Mouse (Mus musculus): ENCODE measurements around the gene Tacc2. TPM values are rescaled to one million over a fixed set of nuclear protein-coding genes. Genes with fewer than 3 reads are reported as not detected.

Gene Tacc2
- polyA plus RNA-seq, 1 experiment from 2014 or later: 58.9 TPM

DNA sequence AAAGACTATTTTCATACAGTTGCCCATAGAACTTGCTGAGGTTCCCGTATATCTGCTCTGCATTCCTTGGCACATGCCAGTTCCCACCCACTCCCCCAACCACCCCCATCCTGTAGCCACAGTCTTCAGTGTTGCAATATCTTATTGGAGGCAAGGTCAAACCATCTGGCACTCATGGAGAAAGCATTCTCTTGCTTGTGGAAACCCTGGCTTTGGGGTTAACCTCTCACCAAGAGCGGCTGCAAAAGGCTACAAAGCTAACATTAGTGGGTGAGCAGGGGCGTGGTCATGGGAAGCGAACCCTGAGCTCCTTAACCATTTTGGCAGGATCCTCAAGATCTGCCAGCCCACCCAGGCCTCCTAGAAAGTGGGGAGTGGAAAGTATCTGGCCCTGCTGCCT is 59.7 kb downstream of the Tacc2 start:
- no peak for ATAC-seq (ENCODE audit: low FRiP score)
- no peak overlapping the region for H3K27ac ChIP-seq (replicated peaks)
- H3K4me1 ChIP-seq: peaks cover 5% of the 10 kb centered on the region
- H3K9me3 ChIP-seq (replicated peaks): no peaks in the 10 kb centered on the region
- H3K4me3 ChIP-seq (replicated peaks): no peak overlapping the region
- no peaks in the 10 kb centered on the region for H3K27me3 ChIP-seq (replicated peaks)
- H3K4me2 ChIP-seq: no peak overlapping the region
- H3K36me3 ChIP-seq: no peaks in the 10 kb centered on the region
- 88% methylated on average over 4 of the region's 4 CpGs for WGBS
- H3K9ac ChIP-seq (replicated peaks): no peak overlapping the region

DNA sequence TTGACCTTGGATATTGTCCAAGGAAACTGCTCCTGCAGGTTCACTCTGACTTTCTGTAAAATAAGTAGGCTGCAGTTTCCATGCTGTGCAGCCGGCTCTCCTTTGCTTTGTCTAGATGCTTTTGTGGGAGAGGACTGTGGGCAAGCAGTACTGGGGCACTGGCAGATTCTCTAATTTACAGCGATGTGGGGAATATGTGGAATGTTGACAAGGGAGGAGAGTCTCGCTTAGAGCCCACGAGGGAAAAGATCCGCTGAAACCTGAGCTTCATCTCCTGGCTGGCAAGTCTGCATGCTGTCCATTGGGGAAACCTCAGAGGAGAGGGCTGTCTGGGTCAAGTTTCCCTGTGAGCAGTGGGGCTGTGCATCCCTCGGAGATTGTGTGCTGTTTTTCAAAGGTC is 60.6 kb downstream of the Tacc2 start:
- no peak overlapping the region for H3K4me2 ChIP-seq
- H3K9me3 ChIP-seq (replicated peaks): no peaks in the 10 kb centered on the region
- H3K27ac ChIP-seq (replicated peaks): no peak overlapping the region
- no peak for ATAC-seq (ENCODE audit: low FRiP score)
- H3K4me3 ChIP-seq (replicated peaks): no peak overlapping the region
- H3K27me3 ChIP-seq (replicated peaks): no peaks in the 10 kb centered on the region
- 35% methylated on average over 6 of the region's 6 CpGs for WGBS
- H3K36me3 ChIP-seq: no peaks in the 10 kb centered on the region
- H3K9ac ChIP-seq (replicated peaks): no peak overlapping the region
- H3K4me1 ChIP-seq: peaks cover 5% of the 10 kb centered on the region

DNA sequence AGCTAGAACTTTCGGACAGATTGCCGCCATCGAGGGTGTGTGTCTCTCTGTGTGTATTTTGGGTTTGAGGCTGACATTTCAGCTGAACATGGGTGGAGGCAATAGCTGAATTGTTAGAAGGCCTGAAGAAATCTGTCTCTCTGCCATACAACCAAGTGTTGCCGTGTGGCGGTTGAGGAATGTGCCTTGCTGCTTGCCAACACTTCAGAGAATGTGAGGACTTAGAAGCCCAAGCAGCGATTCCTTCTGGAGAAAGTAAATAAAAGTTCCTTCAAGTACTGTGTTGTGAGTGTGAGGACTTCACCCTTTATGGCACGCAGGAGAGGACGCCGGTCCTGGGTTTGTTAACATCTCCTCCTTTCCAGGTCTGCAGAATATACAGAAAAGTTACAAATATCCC is 63.4 kb downstream of the Tacc2 start:
- no peak for ATAC-seq (ENCODE audit: low FRiP score)
- H3K4me1 ChIP-seq: peaks cover 9% of the 10 kb centered on the region
- 0 out of 2 replicates have a peak, but pooled peaks cover 2% of the 10 kb centered on the region for H3K27me3 ChIP-seq (replicated peaks)
- no peaks in the 10 kb centered on the region for H3K9me3 ChIP-seq (replicated peaks)
- H3K36me3 ChIP-seq: no peaks in the 10 kb centered on the region
- no peak overlapping the region for H3K4me3 ChIP-seq (replicated peaks)
- no peak overlapping the region for H3K9ac ChIP-seq (replicated peaks)
- no peak overlapping the region for H3K4me2 ChIP-seq
- no peak overlapping the region for H3K27ac ChIP-seq (replicated peaks)
- 84% methylated on average over 9 of the region's 9 CpGs for WGBS

DNA sequence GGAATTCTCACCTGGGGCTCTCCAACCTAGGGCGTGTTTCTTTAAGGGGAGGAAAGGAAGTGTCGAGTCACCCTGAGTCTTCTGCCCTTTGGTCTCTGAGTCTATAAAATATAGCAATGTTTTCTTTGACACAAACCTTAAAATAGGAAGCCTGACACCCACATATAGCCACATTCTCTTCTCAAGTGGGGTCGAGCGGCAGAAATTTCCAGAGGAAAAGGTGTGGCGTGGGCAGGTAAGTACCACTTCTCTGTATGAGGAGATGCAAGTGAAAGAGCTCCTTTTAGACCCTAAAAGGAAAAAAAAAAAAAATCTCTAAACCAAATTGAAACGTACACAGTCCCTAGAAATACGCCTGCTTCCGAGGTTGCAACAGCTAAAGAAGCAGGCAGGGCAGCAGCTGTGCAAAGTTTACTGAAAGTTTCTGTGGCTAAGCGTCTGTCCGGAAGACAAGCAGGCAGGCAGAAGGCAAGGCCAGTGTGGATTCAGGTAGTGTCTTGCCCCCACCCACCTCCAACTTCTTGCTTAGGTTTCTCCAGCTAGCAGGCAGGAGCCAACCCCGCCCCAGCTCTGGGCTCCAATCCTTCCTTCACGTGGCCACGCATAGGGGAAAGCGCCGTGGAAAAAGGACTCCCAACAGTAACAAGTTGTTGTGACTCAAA is 68.2 kb downstream of the Tacc2 start:
- H3K27ac ChIP-seq (replicated peaks): peak overlapping the region; percentile 74
- peak overlapping the region; percentile 99 for H3K4me2 ChIP-seq
- H3K4me3 ChIP-seq (replicated peaks): peak overlapping the region; percentile 51
- no peaks in the 10 kb centered on the region for H3K36me3 ChIP-seq
- WGBS: 18% methylated on average over 15 of the region's 15 CpGs
- no peaks in the 10 kb centered on the region for H3K9me3 ChIP-seq (replicated peaks)
- ATAC-seq (ENCODE audit: low FRiP score): no peak
- peaks cover 19% of the 10 kb centered on the region for H3K4me1 ChIP-seq
- 0 out of 2 replicates have a peak, but pooled peaks cover 5% of the 10 kb centered on the region for H3K27me3 ChIP-seq (replicated peaks)
- H3K9ac ChIP-seq (replicated peaks): peak overlapping the region; percentile 41

DNA sequence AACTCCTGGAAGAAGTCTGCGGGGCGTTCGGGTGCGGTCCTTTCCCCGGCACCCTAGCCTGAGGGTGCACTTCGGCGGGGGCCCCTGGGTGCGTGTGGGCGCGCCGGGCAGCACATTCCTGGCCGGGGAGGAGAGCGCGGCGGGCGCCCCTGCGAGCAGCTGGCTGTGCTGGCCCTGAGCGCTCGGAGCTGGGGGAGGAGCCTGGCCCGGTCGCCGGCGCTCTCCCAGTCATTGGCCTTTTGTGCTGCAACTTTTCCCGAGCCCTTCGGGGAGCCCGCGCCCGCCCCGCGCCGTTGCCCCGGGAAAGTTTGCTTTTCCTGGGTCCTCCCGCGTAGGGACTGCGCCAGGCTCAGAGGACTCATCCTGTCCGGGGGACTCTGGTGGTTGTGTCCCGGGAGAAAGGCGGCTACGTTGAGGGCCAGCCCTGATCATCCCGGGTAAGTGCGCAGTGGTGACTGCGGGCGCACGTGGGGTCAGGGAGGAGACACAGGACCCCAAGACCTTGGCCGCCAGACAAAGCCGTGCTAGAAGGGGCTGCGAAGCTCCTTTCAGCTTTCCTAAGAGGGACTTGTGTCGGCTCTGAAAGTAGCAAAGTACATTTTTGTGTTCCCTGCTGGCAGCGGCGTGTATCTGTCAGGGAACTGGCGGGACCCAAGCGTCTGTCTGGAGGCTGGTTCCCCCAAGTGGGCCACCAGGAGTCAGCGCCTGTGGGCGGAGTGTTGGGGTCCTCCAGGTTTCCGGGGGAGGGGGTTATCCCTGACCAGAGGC is 68.9 kb downstream of the Tacc2 start:
- peak; percentile 83 for ATAC-seq (ENCODE audit: low FRiP score)
- WGBS: 0% methylated on average over 54 of the region's 55 CpGs

DNA sequence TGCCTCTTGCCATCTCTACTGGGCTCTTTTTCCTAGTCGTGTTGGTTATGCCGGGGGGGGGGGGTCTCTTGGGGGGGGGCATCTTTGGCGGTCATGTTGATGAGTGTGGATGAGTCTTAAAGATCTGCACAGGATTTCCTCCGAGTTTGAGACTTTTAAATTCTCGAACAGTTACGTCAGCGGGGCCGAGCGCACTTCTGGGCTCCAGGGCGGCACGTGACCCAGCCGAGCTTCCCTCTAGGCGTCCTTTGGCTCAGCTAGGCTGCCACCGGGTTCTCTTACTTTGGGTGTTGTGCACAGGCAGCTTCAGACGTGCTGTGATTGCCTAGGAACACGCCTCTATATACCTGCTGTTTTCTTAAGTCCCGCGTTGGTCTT is 69.5 kb downstream of the Tacc2 start:
- Histone ChIP-seq H3K4me3 (replicated peaks) (peak overlapping the region; percentile 51), H3K27me3 (replicated peaks) (0 out of 2 replicates have a peak, but pooled peaks cover 5% of the 10 kb centered on the region), H3K9me3 (replicated peaks) (no peaks in the 10 kb centered on the region), H3K4me2 (peak overlapping the region; percentile 99), H3K4me1 (peaks cover 19% of the 10 kb centered on the region), H3K36me3 (no peaks in the 10 kb centered on the region), H3K27ac (replicated peaks) (peak overlapping the region; percentile 74), H3K9ac (replicated peaks) (peak overlapping the region; percentile 41)
- peak; percentile 64 for ATAC-seq (ENCODE audit: low FRiP score)
- 1% methylated on average over 18 of the region's 18 CpGs for WGBS

More for the DNA sequence above, 68.9 kb downstream of the Tacc2 start:
- peak overlapping the region; percentile 74 for H3K27ac ChIP-seq (replicated peaks)
- no peaks in the 10 kb centered on the region for H3K9me3 ChIP-seq (replicated peaks)
- peak overlapping the region; percentile 51 for H3K4me3 ChIP-seq (replicated peaks)
- peak overlapping the region; percentile 99 for H3K4me2 ChIP-seq
- H3K36me3 ChIP-seq: no peaks in the 10 kb centered on the region
- H3K27me3 ChIP-seq (replicated peaks): 0 out of 2 replicates have a peak, but pooled peaks cover 5% of the 10 kb centered on the region
- peaks cover 19% of the 10 kb centered on the region for H3K4me1 ChIP-seq
- H3K9ac ChIP-seq (replicated peaks): peak overlapping the region; percentile 41

DNA sequence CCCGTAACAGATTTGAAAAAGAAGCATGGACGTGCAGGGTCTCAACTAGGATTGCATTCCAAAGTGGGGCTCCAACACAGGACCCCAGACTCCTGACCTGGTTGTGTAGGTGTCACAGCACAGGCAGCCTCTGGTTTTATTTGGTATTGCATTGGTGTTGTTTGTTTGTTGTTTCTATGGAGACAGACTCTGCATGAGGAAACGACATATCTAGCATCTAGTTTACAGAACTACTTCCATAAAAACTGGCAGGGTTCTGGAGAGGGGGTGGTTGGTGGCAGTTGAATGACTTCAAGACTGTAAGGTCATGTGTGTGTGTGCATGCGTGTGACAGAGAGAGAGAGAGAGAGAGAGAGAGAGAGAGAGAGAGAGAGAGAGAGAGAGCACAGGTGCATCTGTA is 70.8 kb downstream of the Tacc2 start:
- Histone ChIP-seq H3K4me3 (replicated peaks) (no peak overlapping the region), H3K27me3 (replicated peaks) (0 out of 2 replicates have a peak, but pooled peaks cover 5% of the 10 kb centered on the region), H3K27ac (replicated peaks) (no peak overlapping the region), H3K4me2 (no peak overlapping the region), H3K9me3 (replicated peaks) (no peaks in the 10 kb centered on the region), H3K36me3 (no peaks in the 10 kb centered on the region), H3K4me1 (peaks cover 19% of the 10 kb centered on the region), H3K9ac (replicated peaks) (no peak overlapping the region)
- no peak for ATAC-seq (ENCODE audit: low FRiP score)
- WGBS: 70% methylated on average over 4 of the region's 4 CpGs

DNA sequence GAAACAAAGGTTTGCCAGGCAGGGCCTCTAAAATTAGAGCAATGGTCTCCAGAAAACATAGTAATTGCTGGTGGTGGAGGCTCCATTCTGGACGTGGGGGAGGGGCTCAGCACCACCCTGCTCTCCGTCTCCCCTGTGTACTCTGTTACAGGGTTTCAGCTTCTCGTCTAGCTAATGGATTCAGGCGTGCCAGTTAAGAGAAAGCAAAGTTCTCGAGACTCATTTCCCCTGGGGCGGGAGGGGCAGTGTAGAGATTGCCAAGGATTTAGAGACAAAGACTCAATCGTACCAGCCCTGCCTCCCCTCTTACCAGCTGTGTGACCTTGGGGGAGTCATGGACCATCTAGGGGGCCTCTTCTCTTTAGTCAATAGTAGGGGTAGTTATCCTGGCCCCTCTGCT is 72.0 kb downstream of the Tacc2 start:
- H3K27ac ChIP-seq (replicated peaks): no peak overlapping the region
- H3K36me3 ChIP-seq: no peaks in the 10 kb centered on the region
- H3K9me3 ChIP-seq (replicated peaks): no peaks in the 10 kb centered on the region
- H3K4me3 ChIP-seq (replicated peaks): no peak overlapping the region
- H3K27me3 ChIP-seq (replicated peaks): 0 out of 2 replicates have a peak, but pooled peaks cover 5% of the 10 kb centered on the region
- no peak overlapping the region for H3K9ac ChIP-seq (replicated peaks)
- 30% methylated on average over 7 of the region's 7 CpGs for WGBS
- H3K4me2 ChIP-seq: no peak overlapping the region
- ATAC-seq (ENCODE audit: low FRiP score): no peak
- H3K4me1 ChIP-seq: peaks cover 19% of the 10 kb centered on the region

DNA sequence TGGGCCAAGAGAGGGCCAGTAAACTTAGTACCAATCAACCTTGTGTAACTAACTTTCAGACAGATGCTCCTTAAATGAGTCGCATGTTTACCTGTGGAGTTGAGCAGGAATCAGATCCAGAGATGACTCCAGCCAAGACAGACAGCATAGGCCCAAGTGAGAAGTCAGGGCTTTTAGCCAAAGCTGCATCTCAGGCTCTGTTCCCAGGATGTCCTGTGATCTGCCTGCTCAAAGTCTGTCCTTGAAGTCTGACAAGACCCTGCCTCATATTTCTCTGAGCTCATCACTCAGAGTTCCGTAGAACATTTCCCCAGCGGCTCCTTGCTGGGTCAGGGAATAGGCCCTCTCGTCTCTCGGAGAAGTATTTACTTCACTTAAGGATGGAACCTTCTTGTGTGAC is 73.4 kb downstream of the Tacc2 start:
- no peaks in the 10 kb centered on the region for H3K36me3 ChIP-seq
- H3K4me2 ChIP-seq: no peak overlapping the region
- 90% methylated on average over 5 of the region's 5 CpGs for WGBS
- no peak overlapping the region for H3K27ac ChIP-seq (replicated peaks)
- H3K27me3 ChIP-seq (replicated peaks): 0 out of 2 replicates have a peak, but pooled peaks cover 4% of the 10 kb centered on the region
- H3K4me3 ChIP-seq (replicated peaks): no peak overlapping the region
- H3K9ac ChIP-seq (replicated peaks): no peak overlapping the region
- no peaks in the 10 kb centered on the region for H3K9me3 ChIP-seq (replicated peaks)
- H3K4me1 ChIP-seq: peaks cover 19% of the 10 kb centered on the region
- ATAC-seq (ENCODE audit: low FRiP score): no peak

DNA sequence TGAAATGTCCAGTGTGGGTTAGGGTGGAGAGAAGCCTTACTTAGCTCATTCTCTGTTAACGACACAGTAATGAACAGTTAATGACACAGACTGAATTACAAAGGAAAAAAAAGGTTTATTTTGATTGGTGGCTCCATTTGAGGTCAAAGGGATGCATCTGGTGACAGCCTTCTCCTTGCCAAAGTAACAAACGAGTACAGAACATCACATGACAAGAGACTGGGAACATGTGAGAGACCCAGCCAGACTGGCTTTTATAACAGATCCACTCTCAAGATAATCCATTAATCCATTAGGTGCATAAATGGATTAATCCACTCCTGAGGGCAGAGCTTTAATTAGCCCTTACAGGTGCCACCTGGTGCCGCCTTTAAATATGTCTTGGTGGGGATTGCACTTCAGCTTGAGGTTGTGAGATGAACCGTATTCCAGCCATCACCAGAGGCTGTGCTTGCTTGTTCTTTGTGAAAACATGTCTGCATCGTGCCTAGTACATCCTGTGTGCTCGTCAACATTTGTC is 75.9 kb downstream of the Tacc2 start:
- no peak for ATAC-seq (ENCODE audit: low FRiP score)
- WGBS: 52% methylated on average over 6 of the region's 6 CpGs
- no peak overlapping the region for H3K27ac ChIP-seq (replicated peaks)
- no peaks in the 10 kb centered on the region for H3K36me3 ChIP-seq
- H3K9ac ChIP-seq (replicated peaks): no peak overlapping the region
- no peaks in the 10 kb centered on the region for H3K9me3 ChIP-seq (replicated peaks)
- 0 out of 2 replicates have a peak, but pooled peaks cover 3% of the 10 kb centered on the region for H3K4me1 ChIP-seq
- H3K4me3 ChIP-seq (replicated peaks): no peak overlapping the region
- no peak overlapping the region for H3K4me2 ChIP-seq
- H3K27me3 ChIP-seq (replicated peaks): no peaks in the 10 kb centered on the region

DNA sequence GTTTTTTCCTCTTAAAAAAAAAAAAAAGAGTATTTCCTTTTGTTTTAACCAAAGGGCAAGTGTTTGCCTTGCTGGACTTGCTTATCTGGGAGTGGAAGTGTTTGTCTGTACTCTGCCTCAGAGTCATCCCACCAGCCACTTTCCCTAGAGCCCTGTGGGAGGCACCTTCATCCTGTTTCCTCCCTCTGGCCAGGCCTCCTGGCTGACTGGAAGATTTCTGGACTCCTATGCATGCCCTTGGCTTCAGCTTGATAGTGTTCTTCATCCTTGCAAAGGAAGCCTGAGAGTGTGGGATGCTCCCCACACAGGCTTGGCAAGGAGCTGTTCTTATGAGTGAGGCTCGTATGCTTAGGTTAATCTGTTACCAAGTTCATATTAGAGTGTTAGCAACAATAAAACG is 77.3 kb downstream of the Tacc2 start:
- Histone ChIP-seq H3K4me2 (no peak overlapping the region), H3K9me3 (replicated peaks) (no peaks in the 10 kb centered on the region), H3K27ac (replicated peaks) (no peak overlapping the region), H3K4me1 (0 out of 2 replicates have a peak, but pooled peaks cover 3% of the 10 kb centered on the region), H3K36me3 (no peaks in the 10 kb centered on the region), H3K27me3 (replicated peaks) (no peaks in the 10 kb centered on the region), H3K4me3 (replicated peaks) (no peak overlapping the region), H3K9ac (replicated peaks) (no peak overlapping the region)
- 76% methylated on average over 2 of the region's 2 CpGs for WGBS
- ATAC-seq (ENCODE audit: low FRiP score): no peak

DNA sequence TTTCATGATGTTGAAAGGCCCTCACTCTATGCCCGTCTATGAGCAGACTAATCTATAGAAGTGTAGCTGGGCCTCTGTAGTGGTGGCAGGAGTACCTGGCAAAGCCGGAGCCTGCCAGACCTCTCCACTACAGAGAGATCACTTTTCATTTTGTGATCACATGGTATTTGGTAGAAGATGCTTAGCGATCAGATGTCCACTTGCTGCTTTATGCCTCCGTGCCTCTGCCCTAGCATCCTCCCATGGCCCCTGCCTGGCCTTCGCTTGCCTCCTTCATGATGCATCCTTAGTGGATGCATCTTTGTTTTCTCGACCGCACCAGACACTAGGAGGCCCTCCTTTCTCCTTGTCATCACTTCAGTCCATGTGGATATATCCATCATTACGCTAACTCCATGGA is 79.7 kb downstream of the Tacc2 start:
- 97% methylated on average over 8 of the region's 8 CpGs for WGBS
- no peak overlapping the region for H3K27ac ChIP-seq (replicated peaks)
- ATAC-seq (ENCODE audit: low FRiP score): no peak

More for the DNA sequence above, 79.7 kb downstream of the Tacc2 start:
- Histone ChIP-seq H3K27me3 (replicated peaks) (no peaks in the 10 kb centered on the region), H3K4me1 (0 out of 2 replicates have a peak, but pooled peaks cover 3% of the 10 kb centered on the region), H3K9ac (replicated peaks) (no peak overlapping the region), H3K4me2 (no peak overlapping the region), H3K4me3 (replicated peaks) (no peak overlapping the region), H3K36me3 (no peaks in the 10 kb centered on the region), H3K9me3 (replicated peaks) (no peaks in the 10 kb centered on the region)

All from neural tube, embryonic 15.5 days (tissue).